Mouse (Mus musculus): Measurements from ENCODE around the gene Sh3pxd2a. TPM values are rescaled to one million over a fixed set of nuclear protein-coding genes. Genes with fewer than 3 reads are reported as not detected.

Sh3pxd2a gene
- total RNA-seq, 2 experiments from 2014 or later, result 47.7 to 59.2 TPM

DNA sequence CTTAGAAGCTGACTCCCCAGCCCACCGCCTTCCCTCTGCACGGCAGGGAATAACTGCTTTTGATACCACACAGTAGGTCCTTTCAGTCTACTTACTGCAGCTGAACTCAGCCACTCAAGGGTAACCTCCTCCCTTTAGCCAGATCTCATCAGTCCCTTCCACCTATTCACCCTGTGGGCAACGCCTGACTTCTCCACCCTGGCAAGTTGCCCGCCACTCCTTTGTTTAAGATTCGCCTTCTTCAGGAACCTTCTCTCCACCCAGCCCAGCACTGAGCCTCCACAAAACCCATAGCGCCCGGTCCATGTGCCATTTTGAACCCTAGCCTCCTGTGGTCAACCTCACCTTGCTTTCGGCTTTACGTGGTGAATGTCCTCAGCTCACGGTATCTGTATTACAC lies 161.1 kb downstream of the Sh3pxd2a start:
- DNase-seq, result no peak
- intact Hi-C loops (cut with DNase I), result no loop called here

DNA sequence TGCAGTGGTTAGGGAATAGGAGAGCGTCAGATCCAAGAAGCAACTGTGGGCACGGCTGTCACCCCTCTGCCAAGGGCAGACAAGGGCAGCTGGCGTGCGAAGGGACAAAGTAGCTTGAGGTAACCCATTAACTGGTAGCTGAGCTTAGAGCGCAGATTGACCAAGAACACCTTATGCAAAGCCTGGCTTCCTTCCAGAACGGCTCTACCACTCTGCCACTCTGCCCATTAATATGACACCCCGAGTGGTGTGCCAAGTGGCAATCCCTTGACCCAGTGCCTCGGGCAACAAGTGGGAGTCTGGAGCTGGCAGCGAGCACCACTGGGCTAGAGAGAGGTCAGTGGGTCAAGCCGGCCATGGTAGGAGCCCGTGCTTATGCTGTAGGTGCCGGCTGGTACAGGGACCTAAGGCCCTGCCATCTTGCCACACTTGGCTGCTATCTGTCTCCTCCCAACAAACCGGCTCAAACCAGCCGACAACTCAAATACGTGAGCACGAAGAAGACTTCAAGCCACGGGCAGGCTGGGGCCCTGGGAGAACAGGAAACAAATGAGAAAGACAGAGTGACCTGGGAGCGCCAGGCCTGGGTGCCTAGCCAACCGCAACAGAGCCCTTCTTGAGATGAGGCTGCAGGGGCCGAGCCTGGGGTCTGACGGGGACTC lies 161.9 kb downstream of the Sh3pxd2a start:
- intact Hi-C loops (cut with DNase I), result no loop called here
- DNase-seq, result no peak

- intact Hi-C loops (cut with DNase I), result no loop called here
- no peak for DNase-seq
These were observed 162.7 kb downstream of the Sh3pxd2a start for GRCm38 (mm10) chr19:47301303-47302190.

DNA sequence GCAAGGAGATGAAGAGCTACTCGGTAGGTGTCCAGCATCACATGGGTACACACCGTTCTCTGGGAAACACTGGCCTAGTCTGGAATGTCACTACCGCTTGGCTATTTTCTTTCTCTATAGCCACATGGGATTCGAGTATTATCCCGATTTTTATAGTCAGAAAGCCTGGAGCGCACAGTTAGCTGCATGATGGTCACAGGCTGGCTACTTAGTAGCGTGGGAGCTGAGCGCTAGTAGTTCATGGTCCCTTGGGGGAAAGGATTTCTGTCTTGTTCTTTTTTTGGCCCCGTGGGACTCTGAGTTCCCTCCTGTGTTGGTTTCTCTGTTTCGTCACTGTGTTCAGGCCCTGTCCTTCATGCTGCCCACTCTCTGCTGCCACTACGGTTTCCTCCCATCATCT lies 166.1 kb downstream of the Sh3pxd2a start:
- intact Hi-C loops (cut with DNase I), result no loop called here
- no peak for DNase-seq

GRCm38 (mm10) chr19:47292451-47292951 lies 171.7 kb downstream of the Sh3pxd2a start:
- intact Hi-C loops (cut with DNase I), result no loop called here
- peak; percentile 52 to 64 for DNase-seq

DNA sequence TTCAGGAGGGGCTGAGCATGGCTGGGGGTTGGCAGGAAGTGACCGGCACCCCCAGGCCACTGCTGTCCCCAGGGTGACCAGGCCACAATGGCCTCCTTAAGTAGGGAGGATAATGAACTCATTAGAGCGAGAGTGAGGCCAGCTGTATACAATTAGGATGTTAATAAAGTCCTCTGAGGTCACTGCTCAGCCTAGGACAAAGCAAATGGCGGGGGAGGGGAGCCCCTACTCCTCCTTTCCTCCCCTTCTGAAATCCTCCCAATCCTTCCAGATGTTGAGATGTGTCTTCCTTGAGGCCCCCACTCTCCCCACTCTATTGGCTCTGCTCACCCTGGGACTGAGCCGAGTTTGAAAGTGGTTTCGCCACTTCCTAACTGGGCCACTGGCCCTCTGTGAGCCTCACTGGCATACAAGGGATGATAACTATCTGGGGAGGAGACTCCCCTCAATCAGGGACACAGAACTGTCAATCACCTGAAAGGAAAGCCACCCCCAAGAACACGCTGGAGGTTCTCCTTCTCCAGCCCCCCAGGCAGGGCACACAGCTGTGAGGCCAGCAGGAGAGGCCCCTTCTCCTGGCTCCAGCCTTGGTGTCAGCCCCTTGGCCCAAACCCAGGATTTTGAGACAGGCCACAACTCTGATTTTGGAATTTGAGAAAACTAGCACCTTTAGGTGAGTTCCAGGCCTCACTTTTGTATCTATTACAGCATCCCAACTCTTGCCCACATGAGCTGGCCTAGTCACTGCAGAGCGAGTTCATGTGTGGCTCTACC lies 172.7 kb downstream of the Sh3pxd2a start:
- DNase-seq, result no peak
- intact Hi-C loops (cut with DNase I), result no loop called here

DNA sequence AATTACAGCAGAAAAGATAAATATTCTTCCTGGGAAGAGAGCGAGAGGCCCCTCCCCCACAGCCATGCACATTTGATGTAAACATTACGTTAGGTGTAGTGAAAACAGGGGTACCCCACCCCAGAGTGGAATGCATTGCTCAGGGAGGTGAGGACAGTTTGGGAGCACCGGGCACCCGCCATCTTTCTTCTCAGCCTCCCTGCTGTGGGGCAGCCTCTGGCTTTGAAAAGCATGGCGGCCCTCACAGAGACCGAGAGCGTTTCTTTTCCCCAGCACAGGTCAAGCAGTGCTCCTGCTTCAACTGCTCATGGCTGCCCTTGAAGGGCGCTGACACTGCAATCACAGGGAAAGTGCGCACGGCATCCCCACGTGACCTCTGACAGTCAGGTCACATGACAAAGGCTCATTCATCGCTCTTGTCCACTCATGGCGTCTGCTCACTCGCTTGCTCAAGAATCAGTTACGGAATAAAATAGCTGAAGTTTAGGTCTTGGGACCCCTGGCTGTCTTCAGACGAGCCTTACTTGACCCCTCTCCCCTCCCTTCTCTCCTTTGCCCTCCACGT lies 177.2 kb downstream of the Sh3pxd2a start:
- intact Hi-C loops (cut with DNase I), result no loop called here
- no peak for DNase-seq

GRCm38 (mm10) chr19:47285581-47285980 lies 178.6 kb downstream of the Sh3pxd2a start:
- DNase-seq, result no peak
- intact Hi-C loops (cut with DNase I), result no loop called here

- intact Hi-C loops (cut with DNase I), result no loop called here
- no peak for DNase-seq
These were observed 181.4 kb downstream of the Sh3pxd2a start for GRCm38 (mm10) chr19:47282688-47283215.

GRCm38 (mm10) chr19:47282050-47282454 lies 182.1 kb downstream of the Sh3pxd2a start:
- intact Hi-C loops (cut with DNase I), result no loop called here
- peak; percentile 29 to 60 for DNase-seq

GRCm38 (mm10) chr19:47280894-47281293 lies 183.3 kb downstream of the Sh3pxd2a start:
- DNase-seq, result peak; percentile 54 to 64
- intact Hi-C loops (cut with DNase I), result loop anchor here (2.0 kb wide), 1 partner anchor 32 kb away; no protein-coding TSS in a partner anchor

DNA sequence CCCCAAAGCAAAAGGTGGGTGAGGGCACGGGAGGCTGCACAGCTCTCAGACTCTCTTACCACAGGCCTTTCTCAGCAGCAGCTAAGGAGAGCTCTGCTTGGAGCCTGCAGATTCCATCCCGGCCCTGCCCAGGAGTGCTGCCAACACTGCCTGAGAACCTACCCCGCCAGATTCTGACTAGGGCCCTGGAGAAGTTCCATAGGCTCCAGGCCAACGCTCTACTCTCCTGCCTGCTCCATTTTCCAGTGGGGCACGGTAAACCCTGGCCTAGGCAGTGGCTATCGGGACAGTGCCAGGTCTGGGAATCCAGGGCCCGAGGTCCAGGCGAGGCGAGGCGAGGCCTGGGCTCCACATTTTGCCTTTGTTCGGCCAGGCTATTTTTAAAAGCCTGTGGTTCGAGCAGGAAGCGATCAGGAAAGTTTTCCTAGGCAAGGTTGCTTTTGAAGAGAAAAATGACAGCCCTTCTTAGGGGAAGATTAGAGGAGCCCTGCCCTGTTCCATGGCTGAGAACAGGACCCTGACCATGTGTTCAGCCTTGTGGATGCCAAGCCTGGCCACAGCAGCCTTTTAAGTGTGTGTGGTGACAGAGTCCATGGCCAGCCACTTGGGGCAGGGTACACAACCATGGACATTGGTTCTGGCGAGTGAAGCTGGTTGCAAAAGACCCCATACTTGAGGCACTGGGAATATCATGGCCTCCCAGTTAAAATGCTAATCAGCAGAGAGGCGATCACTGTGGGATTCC lies 184.2 kb downstream of the Sh3pxd2a start:
- intact Hi-C loops (cut with DNase I), result loop anchor here (2.0 kb wide), 1 partner anchor 33 kb away; no protein-coding TSS in a partner anchor

GRCm38 (mm10) chr19:47279372-47279771 lies 184.8 kb downstream of the Sh3pxd2a start:
- intact Hi-C loops (cut with DNase I), result no loop called here
- DNase-seq, result peak in 1 of 2 experiments; percentile 33

More for the DNA sequence above, 184.2 kb downstream of the Sh3pxd2a start:
- peak; percentile 88 to 89 for DNase-seq

DNA sequence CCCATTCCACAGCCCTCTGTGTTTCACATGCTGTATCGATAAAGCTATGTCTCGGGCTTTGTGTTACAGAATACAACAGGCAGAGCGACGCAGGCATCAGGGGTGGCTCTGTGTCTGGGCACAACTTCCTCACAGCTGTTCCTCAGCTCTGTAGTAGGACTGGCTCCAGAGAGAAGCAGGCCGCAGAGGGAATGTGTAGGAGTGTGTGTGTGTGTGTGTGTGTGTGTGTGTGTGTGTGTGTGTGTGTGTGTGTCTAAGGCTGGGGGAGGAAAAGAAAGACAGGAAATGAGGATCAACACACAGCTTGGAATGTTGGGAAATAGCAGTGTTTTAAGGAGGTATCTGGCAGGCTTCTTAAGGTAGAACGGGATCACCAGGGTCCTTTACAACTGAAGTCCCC lies 187.5 kb downstream of the Sh3pxd2a start:
- DNase-seq, result peak; percentile 49 to 52
- intact Hi-C loops (cut with DNase I), result loop anchor here (2.0 kb wide), 1 partner anchor 54 kb away; no protein-coding TSS in a partner anchor

- no peak for DNase-seq
These were observed 193.7 kb downstream of the Sh3pxd2a start for GRCm38 (mm10) chr19:47270520-47270919.

DNA sequence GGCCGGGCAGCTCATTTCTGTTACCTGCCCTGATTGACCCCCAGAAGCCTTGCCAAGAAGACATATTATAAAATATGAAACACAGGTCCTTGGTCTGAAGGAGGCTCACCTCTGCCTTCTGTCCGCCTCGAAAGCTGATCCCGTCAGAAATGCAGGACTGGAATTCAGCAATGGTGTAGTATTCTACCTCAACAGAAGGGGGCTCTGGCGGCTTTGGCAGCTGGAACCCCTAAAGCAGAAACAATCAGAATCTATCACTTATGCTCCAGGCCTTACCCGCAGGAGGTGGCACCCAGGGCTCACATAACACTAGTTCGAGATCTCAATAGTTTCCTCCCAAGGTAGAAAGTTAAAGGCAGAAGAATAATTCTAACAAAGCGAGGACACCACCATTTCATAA lies 194.5 kb downstream of the Sh3pxd2a start:
- DNase-seq, result no peak
- intact Hi-C loops (cut with DNase I), result loop anchor here (1.0 to 10.0 kb wide), 4 partner anchors 70 to 555 kb away; partner anchors contain the start of gene Sh3pxd2a

More at GRCm38 (mm10) chr19:47270520-47270919, 193.7 kb downstream of the Sh3pxd2a start:
- intact Hi-C loops (cut with DNase I), result no loop called here

DNA sequence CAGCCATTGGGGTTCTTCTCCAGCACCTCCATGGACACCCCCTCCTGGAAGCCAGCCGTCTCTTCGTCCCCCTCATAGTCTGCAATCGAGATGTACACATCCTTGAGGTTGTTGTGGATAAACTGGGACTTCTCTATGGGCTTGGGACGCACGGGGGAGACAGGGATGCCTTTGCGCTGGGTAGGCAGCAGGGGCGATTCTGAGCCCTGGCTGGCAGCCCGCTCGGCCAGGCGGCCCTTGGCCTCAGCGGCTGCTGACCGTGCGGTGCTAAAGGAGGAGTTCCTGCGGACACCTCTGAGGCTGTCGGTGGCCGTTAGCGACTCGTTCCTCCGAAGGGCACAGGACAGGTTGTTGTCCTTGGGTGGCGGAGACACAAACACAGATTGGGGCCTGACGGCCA lies 197.1 kb downstream of the Sh3pxd2a start:
- intact Hi-C loops (cut with DNase I), result loop anchor here (5.0 to 10.0 kb wide), 3 partner anchors 198 to 558 kb away; partner anchors contain the start of gene Sh3pxd2a
- no peak for DNase-seq

- no peak for DNase-seq
- intact Hi-C loops (cut with DNase I), result loop anchor here (5.0 to 10.0 kb wide), 3 partner anchors 199 to 559 kb away; partner anchors contain the start of gene Sh3pxd2a
These were observed 198.0 kb downstream of the Sh3pxd2a start for GRCm38 (mm10) chr19:47266070-47266801.

All from heart, postnatal 36 days (tissue).